Mouse (Mus musculus) ZHBTc4 (cell line): ENCODE data around the gene Sec23b.

Source experiments
- DNase-seq: peaks from one replicate; pipeline ENCODE4 v3.0.0-alpha.2; 2011; ENCODE audit warnings: low read depth, low spot score

Sec23b gene

GRCm38 (mm10) chr2:144601576-144601975, 45.5 kb downstream of the Sec23b start:
- no peak for DNase-seq

- DNase-seq, result no peak
Observed at GRCm38 (mm10) chr2:144613956-144614355, 57.9 kb downstream of the Sec23b start.

GRCm38 (mm10) chr2:144617074-144617874, 61.2 kb downstream of the Sec23b start:
- no peak for DNase-seq

GRCm38 (mm10) chr2:144621491-144621890, 65.5 kb downstream of the Sec23b start:
- DNase-seq, result no peak

- no peak for DNase-seq
Observed at GRCm38 (mm10) chr2:144633551-144633950, 77.5 kb downstream of the Sec23b start.

GRCm38 (mm10) chr2:144634231-144634630, 78.2 kb downstream of the Sec23b start:
- no peak for DNase-seq

GRCm38 (mm10) chr2:144634729-144635128, 78.7 kb downstream of the Sec23b start:
- DNase-seq, result no peak

GRCm38 (mm10) chr2:144635644-144636320, 79.8 kb downstream of the Sec23b start:
- DNase-seq, result peak; percentile 74

- DNase-seq, result peak; percentile 45
Observed at GRCm38 (mm10) chr2:144637204-144637603, 81.2 kb downstream of the Sec23b start.

GRCm38 (mm10) chr2:144637671-144638395, 81.8 kb downstream of the Sec23b start:
- no peak for DNase-seq

- no peak for DNase-seq
Observed at GRCm38 (mm10) chr2:144638719-144639118, 82.7 kb downstream of the Sec23b start.

- DNase-seq, result no peak
Observed at GRCm38 (mm10) chr2:144640101-144640500, 84.1 kb downstream of the Sec23b start.
